Mouse (Mus musculus) urinary bladder, postnatal 14 days (tissue): Measurements from ENCODE around the gene Pla2g2d.

ENCODE experiments used
- DNase-seq: peaks from one replicate; pipeline ENCODE4 v3.0.0; 2021; ENCODE audit warnings: low spot score

Gene Pla2g2d

DNA sequence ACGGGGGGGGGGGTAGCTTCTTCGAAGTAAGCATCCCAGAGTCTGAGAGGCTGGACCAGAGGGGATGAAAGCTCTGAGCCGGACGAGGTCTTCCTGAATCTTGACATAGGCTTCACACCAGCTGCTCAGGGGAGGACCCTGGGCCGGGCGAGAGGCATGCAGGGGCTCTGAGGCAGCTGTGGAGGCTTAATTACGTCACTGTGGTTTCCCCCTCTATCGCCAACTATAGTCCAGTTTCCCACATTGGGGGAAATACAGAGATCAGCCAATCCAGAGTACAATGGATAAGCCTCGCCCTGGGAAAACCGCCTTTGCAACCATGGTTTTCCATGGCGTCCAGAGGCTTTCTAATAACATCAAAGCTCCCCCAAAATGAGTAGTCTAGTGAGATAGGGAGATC, 51.6 kb downstream of the Pla2g2d start:
- DNase-seq, result no peak
